Mouse (Mus musculus) erythroblast, embryonic 14.5 days (primary cell): ENCODE data around the gene H1foo.

Experiments
- GATA1 ChIP-seq: IDR thresholded peaks from 2 replicates; pipeline ENCODE4 v1.6.1; 2012; ENCODE audit warnings: low read length, inconsistent platforms, mixed read lengths
- TAL1 ChIP-seq: IDR thresholded peaks from 3 replicates; pipeline ENCODE4 v1.6.1; 2012; ENCODE audit warnings: low read length, inconsistent platforms, mixed read lengths

GRCm38 (mm10) chr6:115977810-115978209, 33.1 kb downstream of the H1foo start:
- TF ChIP-seq TAL1 (no peak), GATA1 (no peak)
